In genomic region chr9:104140351-104140750, GRCm38 (mm10) we compare ENCODE assay signal across 19 mouse cellular contexts. TPM values are rescaled to one million over a fixed set of nuclear protein-coding genes. Genes with fewer than 3 reads are reported as not detected.
DNase-seq lines count a peak whose midpoint lies in the region; ATAC-seq lines count a peak whose summit lies in the region.
"Had no signal": no experiment of that assay in that cellular context is flagged by ENCODE, and none has a peak within 500 bp of the region (broad histone marks: within the 10 kb centered on the region; RNA-seq: fewer than 3 reads in every experiment).

No protein-coding gene starts in this region.

- ATAC-seq in megakaryocyte progenitor cell, adult 5-6 weeks (replicated peaks; ENCODE audit: poor library complexity), result 0 out of 2 replicates have a peak, but pooled peaks have one; percentile 17
- ATAC-seq: activated CD4-positive, CD25-positive, alpha-beta regulatory T cell, adult 4 months; forebrain, embryonic 14.5 days; forebrain, postnatal 0 days; hindbrain, postnatal 0 days; inflammation-experienced regulatory T-cells, adult 6 months; intestine, embryonic 16.5 days had no signal

- peak; percentile 93 for DNase-seq in heart, adult 11 months
- DNase-seq in heart, postnatal 4 days, result no peak
- peak; percentile 26 to 29 for DNase-seq in heart, adult 9 months (ENCODE audit: low spot score in 2 of 2)
- no peak for DNase-seq in heart, postnatal 25 days (ENCODE audit: low spot score)
- DNase-seq in lung, adult 18-20 months, result no peak
- DNase-seq: adrenal gland, adult 8-10 months; adrenal gland, postnatal 25 days; cerebellum, adult 18-20 months; cerebellum, adult 9-10 months; cerebellum, postnatal 14 days; forebrain, postnatal 0 days; gastrocnemius, adult 2 months; gastrocnemius, postnatal 14 days had no signal

- intact Hi-C loops in heart, postnatal 25 days (cut with DNase I), result no loop called here

RNA-seq across cellular contexts. Expression of gene Ackr4, which starts 13.6 kb away (rescaled TPM):
- 1 to 10 TPM; 4.3 to 6.3 TPM for total RNA-seq in heart, postnatal 4 days (2021)
- total RNA-seq in heart, postnatal 25 days (2021), result 1 to 10 TPM; 4.2 to 4.8 TPM
- total RNA-seq in megakaryocyte progenitor cell, adult 5-6 weeks (2015), result not detected in 2 replicates
- total RNA-seq in megakaryocyte progenitor cell, adult 5-6 weeks (2017), result not detected in 2 replicates

Comparison
In these comparisons a context has a peak if more than half of its experiments do, and no peak if none do; other contexts are left out.
1. DNase-seq: peak in heart, adult 11 months (single experiment) and heart, adult 9 months (2 of 2); none in heart, postnatal 4 days (single experiment), heart, postnatal 25 days (single experiment) and lung, adult 18-20 months (0 of 2).
2. RNA of gene Ackr4, which starts 13.6 kb away (total RNA-seq): 4.3 to 6.3 TPM in heart, postnatal 4 days and 4.2 to 4.8 TPM in heart, postnatal 25 days; not detected in megakaryocyte progenitor cell, adult 5-6 weeks; every median in the first group is over 4 times any median in the second.